Mouse (Mus musculus) limb, embryonic 11.5 days (tissue): ENCODE measurements around the gene Apobec4. TPM values are rescaled to one million over a fixed set of nuclear protein-coding genes. Genes with fewer than 3 reads are reported as not detected.

Source experiments
- ATAC-seq: fragments of 200-750 bp; cut with Nextera tagmentation; 2 replicates; pipeline ENCODE4 v1.8.0; 2017; ENCODE audit warnings: low read depth; ENCODE audit not compliant: insufficient number of reproducible peaks, low FRiP score, low TSS enrichment
- DNase-seq: peaks from one replicate; pipeline ENCODE4 v3.0.0-alpha.2; 2015; ENCODE audit warnings: low spot score
- H3K27ac ChIP-seq: fragments of 300-500 bp; sonication (generic); replicated peaks from 2 replicates; pipeline ENCODE4 v1.5.1; 2014; ENCODE audit warnings: low read depth, mild to moderate bottlenecking, low read length
- H3K27me3 ChIP-seq: fragments of 300-500 bp; sonication (generic); 2 replicates; pipeline ENCODE4 v1.6.1; 2014; ENCODE audit warnings: mild to moderate bottlenecking, low read length, mixed read lengths; ENCODE audit not compliant: control insufficient read depth, insufficient read depth
- H3K36me3 ChIP-seq: fragments of 300-500 bp; sonication (generic); 2 replicates; pipeline ENCODE4 v1.6.1; 2014; ENCODE audit warnings: mild to moderate bottlenecking, low read length, moderate library complexity, mixed read lengths; ENCODE audit not compliant: control insufficient read depth, insufficient read depth
- H3K4me1 ChIP-seq: fragments of 300-500 bp; sonication (generic); 2 replicates; pipeline ENCODE4 v1.6.1; 2014; ENCODE audit warnings: low read length, mixed read lengths; ENCODE audit not compliant: control insufficient read depth, insufficient read depth
- H3K4me2 ChIP-seq: fragments of 300-500 bp; sonication (generic); 2 replicates; pipeline ENCODE4 v1.6.1; 2014; ENCODE audit warnings: low read depth, mild to moderate bottlenecking, moderate library complexity; ENCODE audit not compliant: severe bottlenecking
- H3K4me3 ChIP-seq: fragments of 300-500 bp; sonication (generic); 2 replicates; pipeline ENCODE4 v1.5.1; 2014; ENCODE audit warnings: low read depth, low read length
- H3K9ac ChIP-seq: fragments of 300-500 bp; sonication (generic); 2 replicates; pipeline ENCODE4 v1.6.1; 2014; ENCODE audit warnings: mild to moderate bottlenecking, low read length
- H3K9me3 ChIP-seq: fragments of 300-500 bp; sonication (generic); 2 replicates; pipeline ENCODE4 v1.6.1; 2016; ENCODE audit warnings: low read length; ENCODE audit not compliant: control insufficient read depth
- WGBS: fragments of 180-500 bp; shearing (Covaris S2); extraction: QIAGEN DNeasy Blood & Tissue Kit; methylation state at CpG from one replicate; pipeline ENCODE4 v1.1.7; 2014; 5-methylcytosine and 5-hydroxymethylcytosine counted together
- polyA plus RNA-seq: library from polyadenylated mRNA; unstranded; fragments of >200 nt; fragmentation: Nextera tagmentation; extraction: Ambion mirVana; gene quantifications from 2 replicates; pipeline ENCODE4 v1.2.1, GENCODE M21; 2014

Apobec4 gene
- polyA plus RNA-seq, 1 experiment from 2014 or later = 0.12 TPM

- Histone ChIP-seq H3K4me2 (no peak overlapping the region), H3K27me3 (no peaks in the 10 kb centered on the region), H3K27ac (no peak overlapping the region), H3K9ac (no peak overlapping the region), H3K36me3 (no peaks in the 10 kb centered on the region), H3K9me3 (no peaks in the 10 kb centered on the region), H3K4me1 (no peaks in the 10 kb centered on the region), H3K4me3 (no peak overlapping the region)
- no peak for ATAC-seq
- DNase-seq = no peak
- 83% methylated on average over 13 of the region's 13 CpGs for WGBS
Observed at GRCm38 (mm10) chr1:152800633-152801176, 50.4 kb downstream of the Apobec4 start.

GRCm38 (mm10) chr1:152804907-152805306, 54.6 kb downstream of the Apobec4 start:
- Histone ChIP-seq H3K27ac (no peak overlapping the region), H3K9ac (no peak overlapping the region), H3K4me1 (peaks cover 3% of the 10 kb centered on the region; the same call in 1 of the 2 replicates), H3K4me2 (no peak overlapping the region), H3K4me3 (no peak overlapping the region), H3K27me3 (no peaks in the 10 kb centered on the region), H3K36me3 (no peaks in the 10 kb centered on the region), H3K9me3 (no peaks in the 10 kb centered on the region)
- 88% methylated on average over 6 of the region's 6 CpGs for WGBS
- ATAC-seq (no peak), DNase-seq (no peak)

Other genes with a start within 250 kb of the Apobec4 start
- gene Rgl1, start 15.8 kb downstream of the Apobec4 start, polyA plus RNA-seq = 32.7 and 34.3 TPM in 2 replicates
- gene Arpc5, start 16.0 kb downstream of the Apobec4 start, polyA plus RNA-seq = 179 and 182 TPM in 2 replicates
- gene Ncf2, start 49.6 kb downstream of the Apobec4 start, polyA plus RNA-seq = 2.4 and 2.7 TPM in 2 replicates
- 38.6 and 42.2 TPM in 2 replicates for gene Smg7, start 152.1 kb downstream of the Apobec4 start, polyA plus RNA-seq
- gene Nmnat2, start 204.4 kb downstream of the Apobec4 start, polyA plus RNA-seq = 0.27 and 0.37 TPM in 2 replicates